Mouse (Mus musculus) ES-E14 (cell line): Measurements from ENCODE around the gene Tsacc.

Experiments
- HCFC1 ChIP-seq: IDR thresholded peaks from 2 replicates; pipeline ENCODE4 v1.6.1; 2012; ENCODE audit warnings: low read length, inconsistent platforms, borderline replicate concordance; ENCODE audit not compliant: insufficient read depth
- MAFK ChIP-seq: IDR thresholded peaks from 2 replicates; pipeline ENCODE4 v1.6.1; 2014; ENCODE audit warnings: mild to moderate bottlenecking, low read depth, low read length, inconsistent platforms; ENCODE audit not compliant: insufficient read depth
- ZC3H11A ChIP-seq: IDR thresholded peaks from 2 replicates; pipeline ENCODE4 v1.6.1; 2012; ENCODE audit warnings: low read depth, mild to moderate bottlenecking, inconsistent platforms, low read length, borderline replicate concordance
- ZNF384 ChIP-seq: IDR thresholded peaks from 2 replicates; pipeline ENCODE4 v1.6.1; 2012; ENCODE audit warnings: low read depth, low read length, inconsistent platforms

DNA sequence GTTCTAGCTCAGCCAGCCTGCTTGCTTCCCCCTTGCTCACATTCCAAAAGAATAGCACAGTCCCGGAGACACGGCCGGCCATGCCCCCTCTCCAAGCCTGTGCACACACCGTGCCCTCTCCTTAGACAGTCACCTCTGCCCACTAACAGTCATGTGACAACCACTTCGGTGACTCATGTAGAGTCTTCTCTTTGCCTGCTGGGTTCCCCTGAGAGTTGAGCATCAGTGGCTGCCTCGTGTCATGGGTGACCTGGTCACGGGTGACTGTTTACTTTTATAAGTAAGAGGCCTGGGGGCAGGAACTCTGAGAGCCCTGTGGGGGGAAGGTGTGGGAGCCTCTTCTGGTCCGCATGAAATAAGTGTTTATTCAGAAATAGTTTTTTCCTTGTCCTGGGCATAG is 62.8 kb downstream of the Tsacc start:
- no peak for TF ChIP-seq ZNF384
- no peak for TF ChIP-seq ZC3H11A
- no peak for TF ChIP-seq HCFC1
- TF ChIP-seq MAFK, result no peak
